Mouse (Mus musculus) kidney, postnatal 4 days (tissue): ENCODE measurements at regions not wholly inside any gene's neighbourhood (a gene's known extent, or its start where the extent isn't known, plus 50 kb on each side); places are given as distances from the start of the nearest gene placed in this dataset.

Experiments
- DNase-seq, 2 experiments: peaks; one replicate each; pipeline ENCODE4 v3.0.0; 2021; ENCODE audit warnings: mixed read lengths in 2 of 2

DNA sequence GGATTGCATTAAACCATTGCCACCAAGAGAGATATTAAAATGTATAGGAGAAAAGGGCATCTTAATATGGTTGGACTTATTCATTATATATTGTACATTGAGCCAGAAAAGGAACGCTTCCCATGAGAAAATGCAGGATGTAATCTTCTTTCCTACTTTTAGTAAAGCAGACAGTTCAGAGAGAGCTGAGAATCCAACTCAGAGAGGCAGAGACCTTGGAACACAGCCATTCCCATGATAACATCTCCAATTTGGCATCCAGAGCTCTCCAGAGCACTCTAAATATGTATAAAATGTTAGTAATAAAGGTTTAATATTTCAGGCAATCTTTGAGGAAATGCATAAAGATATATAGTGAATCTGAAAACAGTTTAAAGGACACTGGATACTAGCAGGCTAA is 199.3 kb upstream of the Asb5 start:
- no peak for DNase-seq

DNA sequence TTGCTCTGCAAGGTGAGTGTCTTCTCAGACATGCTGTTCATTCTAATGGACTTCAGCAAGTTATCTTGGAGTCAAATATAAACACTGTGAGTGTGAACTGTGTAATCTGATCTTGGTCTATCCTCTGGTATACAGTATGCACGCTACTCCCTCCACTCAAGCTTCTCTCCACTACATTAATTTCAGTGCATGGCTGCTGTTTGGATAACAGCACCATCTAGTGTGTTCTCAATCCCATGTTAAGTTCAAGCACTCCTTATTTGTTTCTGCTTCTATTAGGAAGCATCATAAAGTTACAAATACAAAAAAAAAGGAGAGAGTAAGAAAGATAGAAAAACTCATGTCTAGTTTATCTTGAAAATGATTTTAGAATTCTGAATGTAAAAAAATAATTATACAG is 197.5 kb upstream of the Asb5 start:
- DNase-seq: no peak

DNA sequence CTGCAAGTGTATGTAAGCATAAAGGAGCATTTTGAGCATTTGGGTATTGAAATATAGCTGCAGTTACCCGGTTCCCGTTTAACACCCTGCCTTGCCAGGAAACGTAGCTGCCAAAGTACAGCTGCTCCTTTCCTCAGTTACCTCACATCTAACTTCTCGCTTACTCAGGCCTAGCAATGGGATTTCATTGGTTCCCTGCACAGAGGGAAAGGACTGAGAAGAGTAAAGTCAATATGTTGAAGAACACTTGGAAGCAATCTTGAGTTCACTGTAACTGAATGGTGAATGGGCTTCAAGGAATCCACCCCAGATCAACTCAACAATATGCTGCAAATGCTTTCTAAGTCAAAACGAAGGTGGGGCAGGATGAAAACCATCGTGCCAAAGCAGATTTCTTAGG is 178.3 kb upstream of the Asb5 start:
- no peak for DNase-seq

DNA sequence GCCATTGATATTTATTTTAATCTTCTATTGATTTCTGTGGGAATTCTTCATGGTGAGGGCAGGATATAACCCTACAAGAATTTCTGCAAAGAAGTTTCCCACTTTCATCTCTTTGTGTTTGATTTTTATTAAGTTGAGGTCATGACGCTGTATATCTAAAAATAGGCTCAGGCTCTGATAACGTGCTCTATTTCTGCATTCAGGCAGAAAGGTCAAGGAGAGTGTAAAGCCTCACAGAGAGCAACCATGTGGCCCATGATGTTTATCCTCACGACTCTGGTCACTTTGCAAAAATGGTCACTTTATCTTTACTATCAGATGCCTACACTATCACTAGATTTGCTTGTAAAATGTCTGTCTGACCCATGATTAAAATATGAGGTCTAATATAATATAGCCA is 167.7 kb upstream of the Asb5 start:
- no peak for DNase-seq

DNA sequence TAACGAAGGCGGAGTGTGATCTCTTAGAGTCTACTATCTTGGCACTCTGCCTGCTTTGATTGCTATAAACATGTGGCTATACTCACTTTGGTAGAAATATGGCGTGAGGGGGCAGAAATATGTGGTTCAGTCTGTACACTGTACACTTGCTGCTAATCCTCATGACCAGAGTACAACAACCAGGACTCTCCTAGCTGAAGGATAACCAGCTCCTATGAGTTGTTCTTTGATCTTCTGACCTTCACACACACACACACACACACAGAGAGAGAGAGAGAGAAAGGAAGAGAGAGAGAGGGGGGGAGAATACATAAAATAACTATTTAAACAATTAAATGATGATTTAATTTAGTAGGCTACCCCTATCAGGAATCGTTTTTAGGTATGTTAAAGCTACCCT is 158.9 kb upstream of the Asb5 start:
- no peak for DNase-seq

DNA sequence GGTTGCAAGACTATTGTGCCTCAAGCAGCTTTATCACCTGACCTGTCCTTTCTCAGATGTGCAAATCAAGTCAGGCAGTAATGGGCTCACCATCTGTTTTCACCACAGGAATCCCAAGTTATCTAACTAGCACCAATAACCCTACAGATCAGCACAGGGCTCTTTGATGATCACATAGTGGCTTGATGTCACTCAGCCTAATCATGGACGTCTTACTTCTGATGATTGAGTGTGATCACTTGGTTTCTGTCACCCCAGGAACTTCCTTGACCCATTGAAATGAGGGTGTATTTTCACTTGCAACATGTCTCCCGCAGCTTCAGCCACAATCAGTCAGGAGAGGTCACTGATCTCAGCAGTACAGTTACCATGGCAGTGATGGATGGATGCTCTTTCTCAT is 158.3 kb upstream of the Asb5 start:
- no peak for DNase-seq

DNA sequence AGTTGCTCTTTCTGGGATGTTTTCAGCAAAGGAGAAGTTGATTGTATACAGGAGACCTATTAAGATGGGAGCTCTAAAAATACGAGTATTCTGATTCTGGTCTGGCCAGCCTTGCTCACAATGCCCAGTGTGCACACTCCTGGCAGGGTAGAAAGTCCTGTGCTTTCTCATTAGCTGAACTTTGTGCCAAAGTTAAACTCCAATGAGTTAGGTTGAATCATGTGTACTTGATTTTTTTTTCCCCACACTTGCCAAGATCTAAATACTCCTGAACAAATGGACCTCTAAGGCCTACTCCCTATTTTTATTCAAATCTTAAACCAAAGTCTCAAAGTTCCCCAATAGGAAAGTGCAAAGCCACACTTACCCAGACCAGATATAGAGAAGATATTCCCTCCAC is 156.5 kb upstream of the Asb5 start:
- no peak for DNase-seq

DNA sequence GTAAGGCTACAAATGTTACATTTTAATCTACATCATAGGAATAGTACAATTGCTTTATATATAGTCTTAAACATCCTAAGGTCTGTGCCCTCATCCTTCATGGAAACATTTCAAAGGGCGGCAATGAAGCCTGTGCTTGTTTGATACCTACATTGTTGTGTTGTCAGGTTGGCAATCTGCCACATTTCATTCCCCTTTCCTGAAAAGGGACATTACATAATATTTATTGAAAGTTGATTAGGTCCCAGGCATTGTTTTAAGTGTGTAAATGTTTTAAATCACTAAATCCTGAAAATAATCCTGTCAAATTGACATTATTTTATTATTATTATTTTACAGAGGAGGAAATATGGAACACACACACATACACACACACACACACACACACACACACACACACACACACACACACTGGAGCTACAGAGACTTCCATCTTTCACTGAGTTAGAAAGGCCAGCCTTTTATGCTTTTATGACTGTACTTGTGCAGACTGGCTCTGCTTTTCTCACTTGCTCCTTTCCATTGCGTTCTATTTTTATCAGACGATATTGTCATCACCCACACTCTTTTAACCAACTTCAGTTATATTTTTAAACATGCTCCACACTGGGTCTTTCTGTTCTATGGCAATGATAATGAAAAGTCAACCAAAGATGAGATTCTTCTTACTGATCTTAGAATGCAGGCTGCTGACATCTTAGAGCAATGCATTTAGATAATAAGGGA is 153.8 kb upstream of the Asb5 start:
- peak in 1 of 2 experiments; percentile 4 for DNase-seq

DNA sequence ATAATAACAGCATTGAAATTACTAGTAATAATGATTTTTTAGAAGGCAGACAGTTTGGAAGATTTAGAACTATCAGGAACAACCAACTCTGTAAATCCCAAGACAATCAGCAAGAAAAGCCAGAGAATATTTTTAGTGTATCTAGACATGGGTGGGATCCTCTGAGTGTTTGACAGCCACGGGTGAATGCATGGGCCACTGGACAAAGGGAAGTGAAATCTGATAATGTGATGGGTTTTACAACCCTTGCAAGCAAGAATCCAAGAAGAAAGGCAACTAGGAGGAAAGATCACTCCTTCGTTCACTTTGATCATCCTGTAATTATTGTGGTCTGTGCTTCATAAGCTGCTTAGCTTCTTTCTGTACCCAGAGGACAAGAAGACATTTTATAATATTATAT is 149.2 kb upstream of the Asb5 start:
- no peak for DNase-seq

DNA sequence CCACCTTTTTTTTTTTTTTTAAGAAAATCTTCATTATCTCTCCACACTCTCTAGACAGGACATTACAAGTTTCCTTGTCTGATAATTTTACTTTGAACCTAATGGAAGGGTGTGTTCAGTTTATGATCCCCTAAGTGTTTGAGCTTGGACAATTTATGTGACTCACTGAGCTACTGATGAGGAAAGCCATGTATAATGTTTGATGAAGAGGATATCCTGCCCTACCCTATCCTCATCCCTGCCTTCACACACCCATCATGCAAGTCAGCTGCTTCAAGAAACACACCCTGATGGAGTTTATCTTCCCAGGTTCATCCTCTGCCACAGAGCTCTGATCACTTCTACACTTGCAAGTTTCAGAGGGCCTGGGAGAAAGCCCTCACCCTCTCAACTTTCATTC is 136.5 kb upstream of the Asb5 start:
- no peak for DNase-seq

DNA sequence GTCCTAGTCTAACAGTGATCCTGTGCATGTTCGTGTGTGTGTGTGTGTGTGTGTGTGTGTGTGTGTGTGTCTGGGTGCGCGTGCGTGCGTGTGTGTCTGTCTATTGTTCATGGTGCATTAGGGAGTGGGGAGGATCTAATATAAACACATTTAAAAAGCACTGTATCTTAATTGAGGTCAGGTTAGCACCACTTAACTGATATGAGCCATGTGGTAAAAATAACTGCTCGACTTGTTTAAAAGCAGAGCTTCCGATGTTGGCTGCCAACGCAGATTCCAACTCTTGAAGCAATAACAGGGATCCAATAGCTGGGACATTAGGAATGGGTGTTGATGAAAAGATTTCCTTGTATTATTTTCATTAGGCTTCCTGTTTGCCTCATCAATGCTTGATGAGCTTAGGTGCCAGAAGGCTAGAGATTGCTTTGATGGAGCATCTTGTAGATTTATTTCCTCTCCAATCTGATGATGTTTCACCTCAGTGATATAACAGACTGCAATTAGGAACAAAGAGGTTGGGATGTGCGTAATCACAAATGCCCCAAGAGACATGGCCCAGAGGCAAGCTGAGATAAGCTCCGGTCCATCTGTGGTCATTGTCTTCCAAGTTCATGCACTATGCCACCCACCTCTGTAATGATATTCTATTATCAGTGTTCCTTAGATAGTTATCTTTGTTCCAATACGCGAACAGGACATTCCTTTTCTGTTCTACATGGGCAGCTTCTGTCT is 135.7 kb upstream of the Asb5 start:
- peak; percentile 1 to 18 for DNase-seq

DNA sequence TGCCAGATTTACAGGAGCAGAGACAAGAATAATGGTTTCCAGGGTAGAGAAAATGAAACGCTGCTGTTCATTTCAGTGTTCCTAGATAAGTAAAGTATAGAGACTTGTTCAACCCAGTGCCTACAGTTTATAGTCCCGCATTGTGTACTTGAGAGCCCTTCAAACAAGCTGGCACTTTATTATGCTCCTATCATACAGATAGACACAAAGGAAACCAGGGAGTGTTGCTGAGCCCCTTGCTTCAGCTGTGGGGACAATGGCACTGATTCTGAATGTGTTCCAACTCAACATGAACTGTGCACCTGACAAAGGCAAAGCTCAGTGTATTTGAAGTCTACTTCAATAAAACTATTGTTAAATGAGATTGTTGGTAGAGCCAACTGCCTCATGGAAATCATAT is 123.7 kb upstream of the Asb5 start:
- no peak for DNase-seq

DNA sequence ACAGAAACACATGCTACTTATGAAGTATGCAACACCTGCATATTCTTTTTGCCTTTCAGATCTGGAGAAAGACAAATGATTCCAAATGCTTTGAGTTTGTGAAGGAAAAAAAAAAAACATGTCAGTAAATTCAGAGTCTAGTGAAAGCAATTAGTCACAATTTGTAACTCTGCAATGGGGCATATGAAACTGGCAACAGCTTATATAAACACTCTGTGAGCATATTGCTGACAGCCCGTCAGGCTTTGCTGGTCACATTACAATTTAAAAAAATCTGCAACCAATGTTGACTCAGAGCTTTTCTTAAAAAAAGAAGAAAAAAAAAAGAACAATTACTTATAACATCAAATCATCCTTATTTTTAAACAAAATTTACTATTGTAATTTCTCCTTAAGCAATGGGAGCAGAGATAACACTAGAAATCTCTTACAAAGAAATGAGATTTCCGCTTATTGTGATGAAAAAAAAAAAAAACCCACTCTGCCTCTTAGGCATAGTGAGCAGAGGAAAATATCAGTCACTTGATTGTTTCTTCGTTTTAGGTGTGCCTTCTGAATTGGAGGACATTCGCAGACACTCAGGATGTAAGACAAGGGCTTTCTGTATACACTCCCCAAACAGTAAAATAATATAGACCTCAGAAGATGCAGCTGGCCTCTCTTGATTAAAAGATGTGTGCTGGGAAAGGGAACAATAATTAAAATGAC is 115.1 kb upstream of the Asb5 start:
- DNase-seq: no peak

DNA sequence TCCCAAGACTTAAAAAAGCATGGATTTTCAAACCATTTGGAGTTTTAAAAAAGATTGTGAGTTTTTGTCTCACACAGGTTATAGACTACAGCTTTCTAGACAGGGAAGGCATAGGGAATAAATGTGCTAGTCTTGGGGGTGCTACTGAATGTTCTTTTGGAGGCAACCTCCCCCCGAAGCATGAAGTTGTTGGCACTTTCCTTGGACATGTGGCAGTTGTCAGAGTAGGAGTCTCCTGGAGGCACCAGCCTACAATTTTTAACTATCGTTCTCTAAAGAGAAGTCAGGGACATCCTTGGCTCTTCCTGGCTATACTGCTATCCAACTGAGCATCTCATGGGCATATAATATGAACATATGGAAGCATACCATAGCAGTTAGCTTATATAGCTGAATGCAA is 112.7 kb upstream of the Asb5 start:
- no peak for DNase-seq

DNA sequence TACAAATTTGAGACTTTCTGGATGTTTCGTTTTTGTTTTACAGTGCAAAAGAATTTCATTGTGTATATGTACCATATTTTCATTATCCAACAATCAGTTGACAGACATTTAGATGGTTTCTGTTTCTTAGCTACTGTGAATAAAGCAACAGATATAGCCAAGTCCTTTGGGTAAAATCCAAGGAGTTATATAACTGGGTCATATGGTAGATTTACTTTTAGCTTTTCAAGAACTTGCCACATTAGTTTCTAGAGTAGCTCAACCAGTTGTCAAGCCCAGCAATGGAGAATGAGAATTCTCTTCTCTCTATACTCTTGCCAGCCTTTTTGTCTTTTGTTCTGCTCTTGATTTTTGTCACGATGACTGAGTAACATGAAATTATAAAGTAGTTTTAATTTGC is 111.3 kb upstream of the Asb5 start:
- no peak for DNase-seq

DNA sequence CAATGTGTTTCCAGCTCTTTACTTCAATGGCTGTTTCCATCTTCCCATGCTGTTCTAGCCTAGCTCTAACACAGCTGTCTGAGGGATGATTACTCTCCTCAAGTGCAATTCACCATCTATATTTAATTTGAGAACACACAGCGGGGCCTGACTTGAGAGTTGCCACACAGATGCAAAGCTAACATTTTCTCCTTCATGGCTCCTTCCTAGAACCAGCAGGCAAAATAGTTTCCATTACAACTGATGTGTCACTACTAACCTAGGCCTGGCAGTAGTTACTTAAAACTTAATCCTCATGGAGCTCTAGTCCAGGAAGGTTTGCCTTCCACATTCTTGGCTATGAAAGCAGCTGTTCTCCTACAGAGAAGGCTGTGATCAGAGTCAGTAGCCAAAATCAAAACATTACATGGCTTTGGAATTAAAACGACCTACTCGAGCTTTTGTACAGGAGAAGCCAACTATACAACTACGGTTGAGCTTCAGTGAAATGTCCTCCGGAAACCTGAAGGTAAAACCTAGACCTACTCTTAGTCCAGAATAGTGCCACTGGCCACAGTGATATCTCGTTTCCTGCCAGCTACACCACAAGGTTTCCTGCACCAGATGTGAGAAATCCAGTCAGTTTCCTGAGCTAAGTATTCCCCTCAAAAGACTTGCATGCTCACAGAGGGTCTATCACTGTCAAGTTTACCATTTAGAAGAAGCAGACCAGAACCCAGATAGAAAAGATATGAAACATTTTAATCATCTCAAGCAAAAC is 108.9 kb upstream of the Asb5 start:
- no peak for DNase-seq

DNA sequence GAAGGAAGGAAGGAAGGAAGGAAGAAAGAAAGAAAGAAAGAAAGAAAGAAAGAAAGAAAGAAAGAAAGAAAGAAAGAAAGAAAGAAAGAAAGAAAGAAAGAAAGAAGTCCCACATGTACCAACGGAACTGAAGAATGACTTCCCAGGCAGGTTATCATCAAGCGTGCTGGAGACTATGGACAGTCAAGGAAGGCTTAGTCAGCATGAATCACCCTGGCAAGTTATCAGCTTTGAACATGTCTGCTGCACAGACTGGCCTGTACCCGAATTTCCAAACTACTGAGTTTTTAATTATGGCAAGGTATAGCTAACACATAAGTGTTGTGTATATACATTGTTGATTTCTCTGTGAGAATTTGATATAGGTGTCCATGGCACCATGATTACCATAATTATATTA is 104.3 kb upstream of the Asb5 start:
- DNase-seq: no peak

DNA sequence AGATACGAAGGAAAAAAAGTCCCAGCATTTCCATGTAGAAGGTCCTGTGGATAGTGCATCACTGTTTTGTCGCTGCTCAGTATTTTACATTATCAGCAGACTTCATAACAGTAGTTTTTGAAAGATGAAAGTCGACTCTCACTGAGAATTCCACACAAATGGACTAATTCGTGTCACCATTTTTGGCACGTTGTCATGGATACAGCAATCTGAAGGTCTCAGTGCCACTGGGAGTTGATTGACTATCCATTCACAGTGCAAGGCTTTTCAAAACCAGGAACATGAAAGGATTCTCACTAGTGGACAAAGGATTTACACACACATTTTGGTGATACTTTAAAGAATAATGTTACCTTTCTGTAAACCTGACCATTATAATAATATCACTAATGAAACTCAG is 93.7 kb upstream of the Asb5 start:
- DNase-seq: no peak

DNA sequence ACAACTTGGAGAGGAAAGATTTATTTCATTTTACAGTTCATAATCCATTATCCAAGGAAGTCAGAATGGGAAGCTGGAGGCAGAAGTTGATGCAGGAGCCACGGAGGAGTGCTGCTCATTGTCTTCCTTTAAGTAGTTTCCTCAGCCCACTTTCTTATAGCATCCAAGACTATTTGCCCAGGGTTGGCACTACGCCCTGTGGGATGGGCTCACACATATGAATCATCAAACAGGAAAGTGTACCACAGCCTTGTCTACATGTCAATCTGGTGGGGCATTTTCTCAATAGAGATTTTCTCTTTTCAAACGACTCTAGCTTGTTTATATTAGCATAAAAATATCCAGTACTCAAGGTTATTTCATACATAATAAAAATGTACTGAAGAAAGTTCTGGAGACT is 88.2 kb upstream of the Asb5 start:
- DNase-seq: no peak

DNA sequence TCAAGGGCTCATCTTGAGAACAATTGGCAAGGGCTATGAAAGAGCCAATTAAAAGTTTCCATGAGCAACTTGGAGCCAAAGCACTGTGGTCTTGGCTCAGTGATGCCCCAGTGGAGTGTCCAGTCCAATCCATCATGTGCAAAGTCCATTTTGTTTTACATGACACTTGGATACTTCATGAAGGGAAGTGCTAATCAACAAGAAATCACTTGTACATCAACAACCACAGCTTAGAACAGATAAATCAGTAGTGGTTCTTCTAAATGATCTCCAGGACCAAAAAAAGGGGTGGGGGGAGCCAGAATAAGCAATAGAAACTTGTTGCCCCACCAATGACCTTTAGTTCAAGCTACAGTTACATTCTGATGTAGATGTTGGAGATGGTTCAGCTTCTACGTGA is 87.0 kb upstream of the Asb5 start:
- DNase-seq: no peak

DNA sequence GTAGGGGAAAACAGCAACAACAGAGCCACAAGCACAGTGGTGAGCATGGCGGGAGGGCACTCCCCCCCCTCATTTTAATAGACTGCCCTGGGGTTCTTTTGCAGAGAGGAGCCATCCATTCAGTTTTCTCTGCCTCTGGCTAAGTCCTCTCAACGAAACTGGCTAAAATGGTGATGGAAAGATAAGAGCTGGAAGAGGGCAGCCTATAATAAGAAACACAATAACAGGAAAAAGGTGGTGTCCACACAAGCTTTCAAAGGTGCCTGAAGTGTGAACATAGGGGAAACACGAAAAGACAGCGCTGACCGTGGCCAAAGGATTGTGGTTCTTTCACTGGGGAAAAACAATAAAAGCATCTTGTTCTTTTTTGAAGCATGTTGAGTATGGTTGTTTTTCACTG is 83.0 kb upstream of the Asb5 start:
- no peak for DNase-seq

DNA sequence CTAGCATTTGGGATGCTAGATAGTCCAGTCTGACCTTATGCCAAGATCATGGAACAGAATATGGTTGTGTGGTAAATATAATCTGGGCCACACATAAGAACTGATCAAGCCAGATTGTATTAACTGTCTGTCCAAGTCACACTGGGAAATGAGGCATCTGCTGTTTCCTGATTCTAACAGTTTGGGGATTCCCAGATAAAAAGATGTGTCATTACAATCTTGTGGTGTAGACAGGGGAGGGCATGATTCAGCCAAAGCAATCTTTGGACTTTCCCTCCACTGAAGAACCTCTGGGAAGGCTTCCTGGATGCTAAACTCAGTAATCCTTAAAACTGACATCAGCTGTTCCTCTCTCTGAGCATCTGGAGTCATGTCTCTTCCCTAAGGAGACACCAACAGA is 79.6 kb upstream of the Asb5 start:
- no peak for DNase-seq

DNA sequence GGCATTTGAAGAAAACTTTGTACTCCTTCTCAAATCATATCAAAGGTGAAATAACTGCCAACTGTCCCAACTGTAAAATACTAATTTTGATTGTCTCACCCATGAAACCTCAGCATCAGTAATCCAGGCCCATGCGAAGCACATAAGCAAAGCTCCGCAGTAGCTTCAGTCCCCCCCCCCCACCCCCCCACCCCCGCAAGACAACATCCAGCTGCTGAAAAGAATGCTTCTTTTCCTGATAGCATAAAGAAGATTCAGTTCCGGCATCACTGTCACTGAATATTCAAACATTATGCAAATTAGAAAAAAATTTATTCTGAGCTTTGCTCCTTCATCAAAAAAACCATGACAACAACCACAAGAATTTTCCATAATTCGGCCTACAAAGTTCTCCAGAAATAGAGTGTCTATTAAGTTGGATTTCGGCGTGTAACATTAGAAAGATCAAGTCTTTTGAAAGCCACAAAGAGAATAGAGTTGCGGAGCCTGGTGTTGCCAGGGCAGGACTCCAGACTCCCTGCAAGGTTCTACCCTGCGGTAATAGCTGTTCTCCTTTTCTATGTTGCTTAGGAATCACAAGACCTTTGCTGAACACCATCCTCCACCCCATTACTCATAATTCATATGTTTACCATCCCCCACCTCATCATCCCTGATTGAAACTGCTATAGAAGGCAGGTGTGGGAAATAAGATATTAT is 77.9 kb upstream of the Asb5 start:
- DNase-seq: no peak
